Mouse (Mus musculus) embryonic facial prominence, embryonic 10.5 days (tissue): ENCODE results near the gene Adprm. TPM values are rescaled to one million over a fixed set of nuclear protein-coding genes. Genes with fewer than 3 reads are reported as not detected.

ENCODE experiments used
- microRNA-seq: library from miRNA; unstranded; fragments of <30 nt; microRNA quantifications from one replicate; pipeline ENCODE4, GENCODE M21; 2017
- polyA plus RNA-seq: library from polyadenylated mRNA; unstranded; fragments of >200 nt; fragmentation: Nextera tagmentation; extraction: Ambion mirVana; gene quantifications from 2 replicates; pipeline ENCODE4 v1.2.1, GENCODE M21; 2016

Adprm gene
- polyA plus RNA-seq, 1 experiment from 2014 or later, result 30.4 TPM

Small RNA genes lying within 50 kb of the gene (microRNA-seq; reads per million reads assigned to microRNA genes)
- gene Mir6923, result not detected

Other genes with a start within 250 kb of the Adprm start
- 0.40 and 2.2 TPM in 2 replicates for gene Pirt, start 140.6 kb downstream of the Adprm start, polyA plus RNA-seq
- not detected in 2 replicates for gene Tmem238l, start 96.0 kb downstream of the Adprm start, polyA plus RNA-seq
- 0.69 and 1.2 TPM in 2 replicates for gene Tmem220, start 27.4 kb downstream of the Adprm start, polyA plus RNA-seq
- 23.7 and 26.4 TPM in 2 replicates for gene Sco1, start 76 bp upstream of the Adprm start, polyA plus RNA-seq
- gene Myh3, start 25.7 kb upstream of the Adprm start, polyA plus RNA-seq, result 0.21 and 0.30 TPM in 2 replicates
- gene Myh2, start 118.4 kb upstream of the Adprm start, polyA plus RNA-seq, result 0.04 TPM in 1 of 2 replicates, not detected in the other
- gene Myh1, start 147.5 kb upstream of the Adprm start, polyA plus RNA-seq, result not detected in 2 replicates
- 0.05 TPM in 1 of 2 replicates, not detected in the other for gene Myh4, start 185.4 kb upstream of the Adprm start, polyA plus RNA-seq
- 0.05 and 0.09 TPM in 2 replicates for gene Myh8, start 224.5 kb upstream of the Adprm start, polyA plus RNA-seq